Mouse (Mus musculus) cerebellum, postnatal 14 days (tissue): ENCODE measurements at regions not wholly inside any gene's neighbourhood (a gene's known extent, or its start where the extent isn't known, plus 50 kb on each side); places are given as distances from the start of the nearest gene placed in this dataset.

Experiments
- DNase-seq, 2 experiments: peaks; one replicate each; pipeline ENCODE4 v3.0.0; 2021; ENCODE audit warnings: mixed read lengths in 2 of 2

DNA sequence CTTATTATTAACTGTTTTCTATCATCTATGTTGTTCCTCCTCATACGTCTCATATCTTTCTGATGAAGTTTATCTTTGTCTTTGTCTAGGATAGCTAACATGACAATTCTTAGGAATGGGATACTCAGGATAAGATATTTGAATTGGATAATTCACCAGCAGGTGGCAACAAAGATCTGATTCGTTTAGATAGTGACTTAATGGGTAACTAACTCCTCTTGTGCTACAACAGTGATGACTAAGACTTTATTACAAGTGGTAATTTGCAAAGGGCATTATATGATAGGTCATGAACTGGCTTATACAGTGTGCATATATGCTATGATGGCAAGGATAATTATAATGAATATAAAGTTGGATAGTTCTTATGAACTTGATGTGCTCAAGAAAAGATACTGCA lies 1207.9 kb downstream of the Nxph1 start:
- peak; percentile 5 to 7 for DNase-seq

DNA sequence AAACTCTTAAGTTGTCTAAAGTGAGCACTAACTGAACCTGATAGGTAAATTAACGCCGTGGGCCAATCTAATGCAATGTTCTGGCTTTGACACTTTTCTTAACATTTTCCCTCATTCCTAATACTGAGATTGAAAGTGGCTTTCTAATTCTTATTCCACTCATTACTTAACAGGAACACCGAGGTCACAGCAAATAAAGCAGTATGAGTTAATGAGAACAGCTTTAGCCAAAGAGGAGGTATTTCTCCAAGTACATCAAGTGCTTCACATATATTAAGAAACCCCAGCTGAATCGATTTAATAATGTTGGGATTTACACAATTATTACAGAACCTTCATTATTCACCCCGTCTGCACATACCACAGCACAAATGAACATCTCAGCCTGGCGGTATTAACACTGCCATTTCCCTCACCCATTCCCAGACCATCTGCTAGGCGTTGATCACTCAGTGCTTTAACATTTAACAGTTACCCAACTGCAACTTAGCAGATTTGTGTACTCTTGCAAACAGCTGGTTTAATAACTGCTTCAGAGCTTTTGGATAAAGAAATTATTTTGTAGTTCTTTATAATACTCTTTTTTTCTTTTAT lies 1233.5 kb downstream of the Nxph1 start:
- DNase-seq, result no peak

DNA sequence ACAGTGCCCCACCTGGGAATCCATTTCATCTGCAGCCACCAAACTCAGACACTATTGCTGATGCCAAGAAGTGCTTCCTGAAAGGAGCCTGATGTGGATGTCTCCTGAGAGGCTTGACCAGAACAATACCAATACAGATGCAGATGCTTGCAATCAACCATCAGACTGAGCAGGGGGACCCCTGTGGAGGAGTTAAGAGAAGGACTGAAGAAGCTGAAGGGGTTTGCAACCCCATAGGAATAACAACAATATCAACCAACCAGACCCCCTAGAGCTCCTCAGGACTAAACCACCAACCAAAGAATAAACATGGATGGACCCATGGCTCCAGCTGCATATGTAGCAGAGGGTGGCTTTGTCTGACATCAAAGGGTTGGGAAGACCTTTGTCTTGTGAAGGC lies 1237.7 kb downstream of the Nxph1 start:
- DNase-seq, result no peak
